Mouse (Mus musculus) hindbrain, embryonic 15.5 days (tissue): ENCODE measurements around the gene Arhgap9. TPM values are rescaled to one million over a fixed set of nuclear protein-coding genes. Genes with fewer than 3 reads are reported as not detected.

Experiments
- ATAC-seq: fragments of 200-750 bp; cut with Nextera tagmentation; 2 replicates; pipeline ENCODE4 v1.8.0; 2017; ENCODE audit warnings: low read depth, moderate number of reproducible peaks, moderate TSS enrichment; ENCODE audit not compliant: low FRiP score
- H3K27ac ChIP-seq: fragments of 300-500 bp; sonication (generic); replicated peaks from 2 replicates; pipeline ENCODE4 v1.5.1; 2015; ENCODE audit warnings: mild to moderate bottlenecking, inconsistent platforms
- H3K27me3 ChIP-seq: fragments of 300-500 bp; sonication (generic); 2 replicates; pipeline ENCODE4 v1.6.1; 2015; ENCODE audit warnings: control low read depth, inconsistent platforms
- H3K36me3 ChIP-seq: fragments of 300-500 bp; sonication (generic); 2 replicates; pipeline ENCODE4 v1.6.1; 2015; ENCODE audit warnings: control low read depth, inconsistent platforms
- H3K4me1 ChIP-seq: fragments of 300-500 bp; sonication (generic); replicated peaks from 2 replicates; pipeline ENCODE4 v1.6.1; 2015; ENCODE audit warnings: control low read depth, inconsistent platforms
- H3K4me2 ChIP-seq: fragments of 300-500 bp; sonication (generic); 2 replicates; pipeline ENCODE4 v1.6.1; 2015; ENCODE audit warnings: moderate library complexity, mild to moderate bottlenecking, inconsistent platforms
- H3K4me3 ChIP-seq: fragments of 300-500 bp; sonication (generic); 2 replicates; pipeline ENCODE4 v1.5.1; 2015; ENCODE audit warnings: mild to moderate bottlenecking, inconsistent platforms
- H3K9ac ChIP-seq: fragments of 300-500 bp; sonication (generic); 2 replicates; pipeline ENCODE4 v1.6.1; 2015; ENCODE audit warnings: inconsistent platforms
- H3K9me3 ChIP-seq: fragments of 300-500 bp; sonication (generic); 2 replicates; pipeline ENCODE4 v1.6.1; 2016; ENCODE audit warnings: control low read depth, inconsistent platforms
- WGBS: fragments of 180-500 bp; shearing (Covaris S2); methylation state at CpG from one replicate; pipeline ENCODE4 v1.1.7; 2015; 5-methylcytosine and 5-hydroxymethylcytosine counted together
- polyA plus RNA-seq: library from polyadenylated mRNA; unstranded; fragments of >200 nt; fragmentation: Nextera tagmentation; extraction: Ambion mirVana; gene quantifications from 2 replicates; pipeline ENCODE4 v1.2.1, GENCODE M21; 2015

Arhgap9 gene
- polyA plus RNA-seq, 1 experiment from 2014 or later: 0.86 TPM

DNA sequence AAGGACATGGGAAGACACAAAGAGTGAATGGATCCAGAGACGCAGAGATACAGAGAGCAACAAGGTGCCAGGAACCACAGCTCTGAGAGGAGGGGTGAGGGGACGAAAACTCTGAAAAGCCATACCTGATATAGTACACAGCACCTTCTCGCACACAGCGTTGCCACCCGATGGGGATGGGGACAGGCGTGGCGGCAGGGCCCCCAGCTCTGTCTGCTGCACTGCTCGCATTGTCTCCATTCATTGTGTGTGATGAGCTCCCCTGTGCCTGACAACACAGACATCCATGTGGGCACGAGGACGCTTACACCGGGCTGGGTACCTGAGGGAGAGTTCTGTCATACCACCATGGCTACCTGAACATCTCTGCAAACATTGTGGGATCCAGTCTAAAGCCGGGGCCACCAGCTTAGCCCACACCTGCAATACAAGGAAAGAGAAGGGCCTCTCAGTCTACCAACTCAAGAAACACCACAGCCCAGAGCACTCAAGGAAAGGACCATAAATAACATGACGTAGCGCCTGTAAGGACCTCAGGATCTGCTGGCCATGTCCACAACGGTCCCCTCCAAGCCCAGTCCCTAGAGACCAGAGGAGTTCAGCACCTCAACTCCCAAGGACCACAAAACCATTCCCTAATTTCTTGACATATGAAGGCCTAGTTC is 34.4 kb upstream of the Arhgap9 start:
- peak overlapping the region; percentile 73 for H3K4me2 ChIP-seq
- WGBS: 66% methylated on average over 15 of the region's 15 CpGs
- H3K4me1 ChIP-seq: peaks cover 67% of the 10 kb centered on the region
- peak overlapping the region; percentile 98 for H3K27ac ChIP-seq
- H3K36me3 ChIP-seq: peaks cover 26% of the 10 kb centered on the region
- H3K9me3 ChIP-seq: no peaks in the 10 kb centered on the region
- H3K27me3 ChIP-seq: no peaks in the 10 kb centered on the region
- H3K4me3 ChIP-seq: peak overlapping the region; percentile 52
- no peak for ATAC-seq
- H3K9ac ChIP-seq: peak overlapping the region; percentile 79

DNA sequence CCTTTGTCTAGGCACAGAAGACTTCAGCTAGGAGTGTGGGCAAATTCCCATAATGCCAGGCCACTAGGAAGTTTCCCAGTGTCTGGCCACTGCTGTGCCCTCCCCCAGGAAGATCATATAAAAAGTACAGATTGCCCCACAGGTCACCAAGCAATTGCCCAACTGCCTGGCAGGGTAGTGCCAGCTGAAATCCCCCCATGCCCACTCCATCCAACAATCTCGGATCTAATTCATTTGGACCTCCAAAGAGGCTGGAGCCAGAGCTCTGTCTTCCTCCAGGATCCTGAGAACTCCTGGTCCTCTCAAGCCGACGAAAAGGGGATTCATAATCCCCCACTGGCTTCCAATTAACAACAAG is 33.8 kb upstream of the Arhgap9 start:
- peaks cover 70% of the 10 kb centered on the region for H3K4me1 ChIP-seq
- H3K27me3 ChIP-seq: no peaks in the 10 kb centered on the region
- peaks cover 21% of the 10 kb centered on the region for H3K36me3 ChIP-seq
- 2% methylated on average over 3 of the region's 3 CpGs for WGBS
- peak overlapping the region; percentile 98 for H3K27ac ChIP-seq
- no peaks in the 10 kb centered on the region for H3K9me3 ChIP-seq
- peak overlapping the region; percentile 73 for H3K4me2 ChIP-seq
- peak overlapping the region; percentile 79 for H3K9ac ChIP-seq
- ATAC-seq: no peak
- peak overlapping the region; percentile 52 for H3K4me3 ChIP-seq

DNA sequence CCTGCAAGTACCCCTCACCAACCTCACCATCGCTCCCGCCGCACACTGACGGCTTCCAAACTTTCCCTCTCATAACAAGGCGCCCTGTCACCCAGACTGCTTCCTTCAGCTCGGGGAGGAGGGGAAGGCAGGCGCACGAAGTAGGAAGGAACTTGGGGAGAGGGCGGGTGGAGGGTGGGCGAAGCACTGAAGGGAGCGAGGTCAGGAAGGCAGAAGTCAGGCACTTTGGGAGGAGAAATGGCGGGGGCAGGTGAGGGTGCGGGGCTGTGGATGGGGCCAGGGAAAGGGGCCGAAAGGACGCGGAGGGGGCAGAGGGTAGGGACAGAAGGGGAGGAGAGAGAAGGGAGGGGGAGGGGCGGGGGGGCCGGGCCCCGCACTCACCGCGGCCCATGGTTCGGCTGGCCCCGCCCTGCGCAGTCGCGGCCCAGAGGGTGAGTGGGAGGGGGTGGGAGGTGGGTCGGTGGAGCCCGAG is 33.4 kb upstream of the Arhgap9 start:
- Histone ChIP-seq H3K27ac (peak overlapping the region; percentile 98), H3K4me3 (peak overlapping the region; percentile 52), H3K4me2 (peak overlapping the region; percentile 73), H3K9me3 (no peaks in the 10 kb centered on the region), H3K4me1 (peaks cover 70% of the 10 kb centered on the region), H3K9ac (peak overlapping the region; percentile 79), H3K27me3 (no peaks in the 10 kb centered on the region), H3K36me3 (peaks cover 17% of the 10 kb centered on the region)
- 0% methylated on average over 17 of the region's 28 CpGs for WGBS
- ATAC-seq: 0 out of 2 replicates have a peak, but pooled peaks have one; percentile 0

DNA sequence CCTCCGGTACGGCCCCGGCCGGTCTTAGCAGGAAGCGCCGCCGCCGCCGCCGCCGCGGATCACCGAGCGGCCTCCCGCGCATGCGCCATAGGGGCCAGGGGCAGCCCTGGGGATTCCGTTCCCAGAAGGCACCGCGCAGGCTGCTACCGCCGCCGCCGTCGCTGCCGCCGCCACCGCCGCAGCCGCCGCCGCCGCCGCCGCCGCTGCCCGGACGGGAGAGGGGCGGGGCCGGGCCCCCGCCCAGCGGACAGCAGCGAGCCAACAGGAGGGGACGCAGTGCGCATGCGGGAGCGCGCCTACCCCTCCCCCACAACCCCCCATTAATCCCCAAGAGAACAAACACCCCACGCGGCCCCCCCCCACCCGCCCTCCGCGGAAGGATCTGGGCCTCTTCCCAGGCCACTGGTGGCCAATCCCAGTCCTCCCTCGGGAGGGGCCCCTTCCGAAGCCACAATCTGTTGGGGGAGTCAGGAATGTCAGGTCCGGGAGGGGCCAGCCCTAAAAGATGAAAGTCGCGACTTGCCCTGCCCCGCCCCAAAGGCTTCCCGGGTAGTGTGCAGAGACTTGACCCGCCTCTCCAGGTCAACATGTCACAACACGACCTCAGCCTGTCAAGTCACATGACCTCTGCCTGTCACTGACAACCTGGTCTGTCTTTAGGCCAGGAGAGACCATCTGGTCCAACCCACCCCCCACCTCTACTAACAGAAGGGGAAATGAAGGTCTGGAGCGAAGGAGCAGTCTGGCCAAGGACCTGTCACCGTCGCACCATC is 32.8 kb upstream of the Arhgap9 start, which contains the start of gene Mbd6:
TSS of gene Mbd6 (minus strand) at position 219 of the 773 bp plus-strand sequence.
- peak within 1 kb of the TSS; percentile 52 for H3K4me3 ChIP-seq
- H3K9ac ChIP-seq: peak within 1 kb of the TSS; percentile 79
- 0% methylated on average over 17 of the region's 65 CpGs for WGBS
- peak within 1 kb of the TSS; percentile 98 for H3K27ac ChIP-seq
- no peaks in the 10 kb centered on the region for H3K27me3 ChIP-seq
- ATAC-seq: peak; percentile 17
- peaks cover 65% of the 10 kb centered on the region for H3K4me1 ChIP-seq
- H3K9me3 ChIP-seq: no peaks in the 10 kb centered on the region
- peak within 1 kb of the TSS; percentile 73 for H3K4me2 ChIP-seq
- H3K36me3 ChIP-seq: peaks cover 16% of the 10 kb centered on the region

DNA sequence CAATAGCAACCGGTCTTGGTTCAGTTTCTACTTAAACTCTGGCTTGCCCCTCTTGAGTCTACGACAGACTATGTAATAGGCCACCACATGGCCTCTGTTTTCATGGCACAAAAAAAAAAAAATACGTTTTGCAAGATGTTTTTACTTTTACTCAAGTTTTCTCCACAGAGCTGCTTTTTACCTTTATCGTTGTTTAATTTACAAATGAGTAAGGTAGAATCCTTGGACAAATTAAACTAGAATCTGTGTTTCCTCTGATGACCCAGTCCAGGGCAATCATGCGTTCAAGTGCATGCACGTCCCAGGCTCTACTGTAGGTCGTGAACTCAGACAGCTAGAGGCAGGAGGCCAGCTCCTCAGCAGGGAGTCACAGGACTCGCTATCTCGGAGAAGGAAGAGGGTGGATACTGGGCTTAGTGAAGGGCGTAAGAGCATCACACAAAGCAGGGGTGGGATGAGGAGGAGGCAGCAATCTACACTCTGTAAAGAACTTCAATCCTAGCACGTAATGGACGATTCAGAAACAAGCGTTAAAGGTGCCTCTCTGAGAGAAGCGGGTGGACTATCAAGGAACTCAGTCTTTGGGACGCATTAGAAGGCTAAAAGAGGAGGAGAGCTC is 32.1 kb upstream of the Arhgap9 start:
- Histone ChIP-seq H3K9me3 (no peaks in the 10 kb centered on the region), H3K4me3 (peak overlapping the region; percentile 52), H3K27ac (peak overlapping the region; percentile 98), H3K4me2 (peak overlapping the region; percentile 73), H3K9ac (peak overlapping the region; percentile 79), H3K36me3 (peaks cover 18% of the 10 kb centered on the region), H3K27me3 (no peaks in the 10 kb centered on the region), H3K4me1 (peaks cover 62% of the 10 kb centered on the region)
- WGBS: 2% methylated on average over 15 of the region's 15 CpGs
- ATAC-seq: peak; percentile 2; the same call in 1 of the 2 replicates

DNA sequence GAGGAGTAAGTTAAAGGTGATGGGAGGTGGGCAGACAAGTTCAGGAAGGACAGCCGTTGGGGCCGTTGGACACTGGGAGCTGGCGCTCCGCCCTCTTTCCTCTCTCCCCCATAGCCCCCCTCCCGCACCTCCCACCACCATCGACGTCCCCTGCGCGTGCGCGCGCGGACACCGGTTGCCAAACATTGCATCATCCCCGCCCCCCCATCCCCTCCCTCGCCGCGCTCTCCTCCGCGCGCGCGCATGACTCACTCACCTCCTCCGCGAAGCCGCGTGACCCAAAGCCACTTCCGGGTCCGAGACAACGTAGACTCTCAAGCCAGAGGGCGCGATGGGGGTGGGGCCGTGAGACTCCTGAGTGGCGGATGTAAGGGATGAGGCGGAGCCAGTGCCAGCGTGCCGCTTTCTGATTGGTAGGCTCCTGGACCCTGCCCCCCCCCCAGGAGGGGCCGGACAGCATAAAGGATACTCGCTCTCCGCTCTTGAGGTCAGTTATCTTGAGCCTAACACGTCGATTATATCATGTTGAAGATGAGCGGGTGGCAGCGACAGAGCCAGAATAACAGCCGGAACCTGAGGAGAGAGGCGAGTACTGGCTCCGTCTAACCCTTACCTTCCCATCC is 31.3 kb upstream of the Arhgap9 start:
- ATAC-seq: peak; percentile 94
- Histone ChIP-seq H3K36me3 (peaks cover 25% of the 10 kb centered on the region), H3K9me3 (no peaks in the 10 kb centered on the region), H3K4me3 (peak overlapping the region; percentile 52), H3K4me2 (peak overlapping the region; percentile 73), H3K4me1 (peaks cover 55% of the 10 kb centered on the region), H3K9ac (peak overlapping the region; percentile 79), H3K27ac (peak overlapping the region; percentile 98), H3K27me3 (no peaks in the 10 kb centered on the region)
- 0% methylated on average over 45 of the region's 47 CpGs for WGBS

DNA sequence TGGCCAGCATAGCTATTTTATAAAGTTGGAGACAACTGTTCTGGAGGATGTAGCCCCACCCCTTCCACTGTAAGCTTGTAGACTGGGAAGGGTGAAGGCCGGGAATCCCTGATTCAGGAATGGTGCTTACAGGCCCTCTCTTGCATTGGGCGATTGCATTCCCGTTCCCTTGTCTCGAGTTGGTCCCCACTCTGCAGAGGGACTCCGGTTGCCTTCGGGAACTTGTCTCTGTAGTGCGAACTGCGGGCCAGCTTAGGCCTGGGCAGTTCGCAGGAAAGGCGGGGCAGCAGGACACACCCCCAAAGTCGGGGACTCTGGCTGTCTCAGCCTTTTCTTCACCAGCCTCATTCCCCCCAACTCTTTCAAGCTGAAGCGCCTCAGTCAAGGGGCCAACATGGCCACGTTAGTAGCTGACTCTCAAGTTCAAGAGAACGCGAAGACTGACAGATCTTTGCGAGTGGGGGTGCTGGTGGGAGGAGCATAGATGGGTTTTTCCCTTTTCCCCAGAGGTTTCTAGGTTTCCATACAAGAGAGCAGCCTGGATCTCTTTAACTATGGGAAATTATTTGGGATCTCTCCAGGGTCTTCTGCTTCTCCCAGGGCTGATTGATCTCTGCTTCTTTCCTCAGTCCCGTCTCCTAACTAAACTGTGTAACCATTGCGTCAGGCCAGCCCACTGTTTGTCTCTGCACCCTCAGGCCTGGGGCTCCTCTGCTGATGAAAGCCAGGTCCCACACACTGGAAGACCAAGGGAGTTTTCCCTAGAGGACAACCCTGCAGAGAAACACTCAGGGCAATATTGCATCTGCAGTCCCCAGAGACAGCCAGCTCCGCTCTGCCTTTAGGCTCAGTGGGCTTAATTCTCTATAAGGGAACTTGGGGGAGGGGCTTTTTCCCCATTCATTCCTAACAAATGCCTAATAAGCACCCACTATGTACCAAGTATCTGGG is 30.6 kb upstream of the Arhgap9 start:
- peak overlapping the region; percentile 98 for H3K27ac ChIP-seq
- peak overlapping the region; percentile 73 for H3K4me2 ChIP-seq
- peak overlapping the region; percentile 79 for H3K9ac ChIP-seq
- 3% methylated on average over 19 of the region's 19 CpGs for WGBS
- H3K9me3 ChIP-seq: no peaks in the 10 kb centered on the region
- peak overlapping the region; percentile 52 for H3K4me3 ChIP-seq
- ATAC-seq: peak; percentile 50
- H3K27me3 ChIP-seq: no peaks in the 10 kb centered on the region
- H3K4me1 ChIP-seq: peaks cover 47% of the 10 kb centered on the region
- peaks cover 27% of the 10 kb centered on the region for H3K36me3 ChIP-seq

DNA sequence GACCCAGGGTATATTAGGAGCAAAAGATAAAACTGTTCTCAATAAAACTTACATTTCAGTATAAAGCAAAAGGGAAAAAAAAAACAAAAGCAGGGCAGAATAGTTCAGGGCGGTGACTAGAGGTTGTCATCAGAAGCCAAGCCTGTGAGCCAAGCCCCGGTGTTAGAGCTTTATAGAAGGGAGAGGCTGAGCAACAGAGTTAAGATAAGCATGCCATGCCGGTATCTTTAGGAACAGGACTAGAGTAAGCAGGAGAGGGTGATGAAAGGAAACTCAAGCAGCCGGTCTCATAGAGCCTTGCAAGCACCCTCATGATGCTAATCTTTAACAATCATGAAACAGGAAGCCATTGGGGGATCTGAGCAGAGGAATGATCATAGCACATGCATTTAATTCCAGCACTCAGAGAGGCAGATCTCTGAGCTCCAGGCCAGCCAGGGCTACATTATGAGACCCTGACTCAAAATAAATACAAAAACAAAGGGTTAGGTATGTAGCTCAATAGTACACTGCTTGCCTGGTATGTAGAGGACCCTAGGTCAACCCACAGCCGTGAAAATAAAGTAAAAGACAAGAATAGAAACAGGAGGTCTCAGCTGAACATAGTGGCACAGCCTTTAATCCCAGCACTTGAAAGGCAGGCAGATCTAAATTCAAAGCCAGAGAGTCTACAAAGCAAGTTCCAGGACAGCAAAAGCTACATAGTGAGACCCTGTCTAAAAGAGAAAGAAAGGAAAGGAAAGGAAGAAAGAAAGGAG is 29.7 kb upstream of the Arhgap9 start:
- Histone ChIP-seq H3K27ac (peak overlapping the region; percentile 98; the same call in 1 of the 2 replicates), H3K27me3 (no peaks in the 10 kb centered on the region), H3K36me3 (peaks cover 34% of the 10 kb centered on the region), H3K4me3 (peak overlapping the region; percentile 52), H3K4me2 (peak overlapping the region; percentile 73), H3K9me3 (no peaks in the 10 kb centered on the region), H3K9ac (peak overlapping the region; percentile 79), H3K4me1 (peaks cover 38% of the 10 kb centered on the region)
- 50% methylated on average over 5 of the region's 5 CpGs for WGBS
- no peak for ATAC-seq

DNA sequence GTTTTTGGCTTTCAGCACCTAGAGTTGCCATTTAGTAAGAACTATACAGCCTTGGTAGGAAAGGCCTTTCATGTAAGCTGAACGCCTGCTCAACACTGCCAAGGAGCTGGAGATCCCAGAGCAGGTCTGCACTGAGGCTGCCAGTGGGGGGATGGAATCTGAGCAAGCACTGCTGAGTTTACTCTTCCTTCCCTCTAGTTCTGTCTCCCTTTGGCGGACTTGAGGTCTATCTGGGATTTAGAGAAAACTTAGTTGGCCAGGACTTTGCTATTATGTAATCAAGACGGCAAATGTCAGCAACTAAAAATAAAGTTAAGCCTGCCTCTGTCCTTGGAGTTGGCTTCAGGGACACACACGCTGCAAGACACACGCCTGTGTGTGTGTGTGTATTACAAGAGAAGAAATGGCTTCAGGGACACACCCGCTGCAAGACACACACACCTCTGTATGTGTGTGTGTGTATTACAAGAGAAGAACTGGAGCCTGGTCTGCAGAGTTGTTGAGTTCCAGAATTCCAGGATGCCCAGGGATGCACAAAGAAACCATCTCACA is 28.7 kb upstream of the Arhgap9 start:
- Histone ChIP-seq H3K9me3 (no peaks in the 10 kb centered on the region), H3K36me3 (peaks cover 43% of the 10 kb centered on the region), H3K27ac (no peak overlapping the region), H3K4me1 (peaks cover 28% of the 10 kb centered on the region), H3K9ac (no peak overlapping the region), H3K4me3 (no peak overlapping the region), H3K27me3 (no peaks in the 10 kb centered on the region), H3K4me2 (no peak overlapping the region)
- no peak for ATAC-seq
- 92% methylated on average over 6 of the region's 6 CpGs for WGBS

DNA sequence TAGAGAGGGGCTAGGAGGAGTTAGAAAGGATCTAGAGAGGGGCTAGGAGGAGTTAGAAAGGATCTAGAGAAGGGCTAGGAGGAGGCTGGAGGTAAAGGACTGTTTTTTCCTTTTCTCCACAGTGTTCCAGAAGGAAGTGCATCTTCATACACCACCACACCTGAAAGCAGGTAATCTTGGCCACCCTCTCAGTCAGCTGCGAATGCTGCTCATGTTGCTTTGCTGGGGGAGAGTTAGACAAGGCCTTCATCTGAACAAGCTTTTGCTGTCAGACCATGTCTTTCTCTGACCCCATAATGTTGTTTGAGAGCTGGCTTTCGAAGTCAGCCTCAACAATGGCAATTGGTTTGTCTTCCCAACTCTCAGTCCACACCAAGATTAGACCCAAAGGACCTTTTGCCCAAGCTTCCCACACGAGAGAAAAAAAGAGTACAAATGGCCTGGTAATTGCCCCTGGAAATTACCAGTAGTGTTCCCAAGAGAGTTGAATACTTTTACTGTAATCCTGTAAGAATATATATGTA is 28.1 kb upstream of the Arhgap9 start:
- H3K36me3 ChIP-seq: peaks cover 43% of the 10 kb centered on the region
- no peak for ATAC-seq
- 84% methylated on average over 3 of the region's 3 CpGs for WGBS
- H3K4me3 ChIP-seq: no peak overlapping the region
- no peak overlapping the region for H3K27ac ChIP-seq
- no peak overlapping the region for H3K4me2 ChIP-seq
- peaks cover 27% of the 10 kb centered on the region for H3K4me1 ChIP-seq
- no peak overlapping the region for H3K9ac ChIP-seq
- H3K9me3 ChIP-seq: no peaks in the 10 kb centered on the region
- no peaks in the 10 kb centered on the region for H3K27me3 ChIP-seq
